Mouse (Mus musculus) spleen, adult 2 months (tissue): ENCODE measurements around the gene Cd22. TPM values are rescaled to one million over a fixed set of nuclear protein-coding genes. Genes with fewer than 3 reads are reported as not detected.
A peak's percentile ranks its signal among the peaks of the same experiment; 100 is the strongest.
"Not testable (repeated sequence)": the region's sequence is repeated elsewhere in the genome, so short reads cannot be mapped to it uniquely, and the experiment has no call there.

Experiments
- DNase-seq, 2 experiments: peaks; one replicate each; pipeline versions ENCODE4 v3.0.0 to v3.0.0-alpha.2; 2012 to 2021; ENCODE audit warnings: low spot score in 2 of 2, low read depth in 1 of 2
- H3K27ac ChIP-seq: fragments of 200-500 bp; 2 replicates; pipeline ENCODE4 v1.5.1; 2012; ENCODE audit warnings: low read length, inconsistent platforms; ENCODE audit not compliant: insufficient read depth
- H3K27me3 ChIP-seq: fragments of 200-500 bp; 2 replicates; pipeline ENCODE4 v1.6.1; 2012; ENCODE audit warnings: mild to moderate bottlenecking, moderate library complexity, low read length, inconsistent platforms; ENCODE audit not compliant: control insufficient read depth, insufficient read depth
- H3K36me3 ChIP-seq: fragments of 200-500 bp; 2 replicates; pipeline ENCODE4 v1.6.1; 2012; ENCODE audit warnings: mild to moderate bottlenecking, low read length, inconsistent platforms; ENCODE audit not compliant: control insufficient read depth, insufficient read depth
- H3K4me1 ChIP-seq: fragments of 200-500 bp; 2 replicates; pipeline ENCODE4 v1.6.1; 2011; ENCODE audit warnings: inconsistent platforms; ENCODE audit not compliant: control insufficient read depth, insufficient read depth, insufficient read length
- H3K4me3 ChIP-seq: fragments of 200-500 bp; 2 replicates; pipeline ENCODE4 v1.5.1; 2011; ENCODE audit warnings: mild to moderate bottlenecking, inconsistent platforms; ENCODE audit not compliant: insufficient read depth, insufficient read length; ENCODE audit errors: extremely low read depth
- CTCF ChIP-seq: fragments of 200-500 bp; IDR thresholded peaks from 2 replicates; pipeline ENCODE4 v1.5.1; 2011; ENCODE audit warnings: mild to moderate bottlenecking, inconsistent platforms; ENCODE audit not compliant: insufficient read depth, insufficient read length, insufficient replicate concordance; ENCODE audit errors: extremely low read depth
- POLR2A ChIP-seq: fragments of 200-500 bp; IDR thresholded peaks from 2 replicates; pipeline ENCODE4 v1.6.1; 2011; ENCODE audit warnings: low read depth, low read length, inconsistent platforms
- WGBS: fragments of 180-500 bp; shearing (Covaris S2); methylation state at CpG from one replicate; pipeline ENCODE4 v1.1.7; 2018; 5-methylcytosine and 5-hydroxymethylcytosine counted together
- polyA plus RNA-seq: library from polyadenylated mRNA; depleted of rRNA; stranded (reverse); fragments of >200 nt; gene quantifications from 2 replicates; pipeline ENCODE4 v1.2.3, GENCODE M21; 2012

Gene Cd22
- polyA plus RNA-seq, 1 experiment: 316 TPM

GRCm38 (mm10) chr7:30842092-30842491, 38.0 kb downstream of the Cd22 start:
- 15% methylated on average over 5 of the region's 5 CpGs for WGBS
- Histone ChIP-seq H3K4me1 (peaks cover 12% of the 10 kb centered on the region; the same call in 1 of the 2 replicates), H3K27ac (peak overlapping the region; percentile 84), H3K27me3 (no peaks in the 10 kb centered on the region), H3K36me3 (no peaks in the 10 kb centered on the region), H3K4me3 (no peak overlapping the region)
- TF ChIP-seq CTCF (no peak), POLR2A (no peak)
- peak in 1 of 2 experiments; percentile 78 for DNase-seq

- no peak overlapping the region for H3K4me3 ChIP-seq
- TF ChIP-seq POLR2A (no peak), CTCF (no peak)
- no peaks in the 10 kb centered on the region for H3K27me3 ChIP-seq
- DNase-seq: no peak
- H3K4me1 ChIP-seq: peaks cover 12% of the 10 kb centered on the region; the same call in 1 of the 2 replicates
- H3K27ac ChIP-seq: peak overlapping the region; percentile 44; the same call in 1 of the 2 replicates
- no peaks in the 10 kb centered on the region for H3K36me3 ChIP-seq
- 83% methylated on average over 4 of the region's 4 CpGs for WGBS
Observed at GRCm38 (mm10) chr7:30841379-30841778, 38.8 kb downstream of the Cd22 start.

GRCm38 (mm10) chr7:30840306-30840705, 39.8 kb downstream of the Cd22 start:
- DNase-seq: no peak
- WGBS: 87% methylated on average over 3 of the region's 3 CpGs
- no peaks in the 10 kb centered on the region for H3K36me3 ChIP-seq
- TF ChIP-seq CTCF (no peak), POLR2A (no peak)
- no peak overlapping the region for H3K27ac ChIP-seq
- H3K27me3 ChIP-seq: no peaks in the 10 kb centered on the region
- H3K4me3 ChIP-seq: no peak overlapping the region
- H3K4me1 ChIP-seq: peaks cover 12% of the 10 kb centered on the region; the same call in 1 of the 2 replicates

- H3K4me3 ChIP-seq: no peak overlapping the region
- TF ChIP-seq POLR2A (no peak), CTCF (no peak)
- no peaks in the 10 kb centered on the region for H3K36me3 ChIP-seq
- no peak overlapping the region for H3K27ac ChIP-seq
- no peak for DNase-seq
- H3K4me1 ChIP-seq: peaks cover 8% of the 10 kb centered on the region; the same call in 1 of the 2 replicates
- no peaks in the 10 kb centered on the region for H3K27me3 ChIP-seq
Observed at GRCm38 (mm10) chr7:30837277-30837676, 42.9 kb downstream of the Cd22 start.

GRCm38 (mm10) chr7:30832684-30833083, 47.5 kb downstream of the Cd22 start:
- not testable (repeated sequence) for H3K27me3 ChIP-seq, H3K4me3 ChIP-seq, H3K4me1 ChIP-seq, DNase-seq, H3K27ac ChIP-seq, H3K36me3 ChIP-seq
- WGBS: 8% methylated on average over 7 of the region's 11 CpGs

- 36% methylated on average over 17 of the region's 17 CpGs for WGBS
- H3K4me3 ChIP-seq: no peak overlapping the region
- no peak for DNase-seq
- peaks cover 3% of the 10 kb centered on the region; the same call in 1 of the 2 replicates for H3K4me1 ChIP-seq
- no peaks in the 10 kb centered on the region for H3K36me3 ChIP-seq
- TF ChIP-seq CTCF: no peak
- no peak for TF ChIP-seq POLR2A
- peak overlapping the region; percentile 20; the same call in 1 of the 2 replicates for H3K27ac ChIP-seq
- no peaks in the 10 kb centered on the region for H3K27me3 ChIP-seq
Observed at GRCm38 (mm10) chr7:30832261-30832660, 47.9 kb downstream of the Cd22 start.

GRCm38 (mm10) chr7:30829428-30829827, 50.7 kb downstream of the Cd22 start:
- H3K27ac ChIP-seq: peak overlapping the region; percentile 40
- H3K4me3 ChIP-seq: no peak overlapping the region
- H3K27me3 ChIP-seq: no peaks in the 10 kb centered on the region
- peaks cover 3% of the 10 kb centered on the region; the same call in 1 of the 2 replicates for H3K4me1 ChIP-seq
- TF ChIP-seq CTCF: no peak
- no peak for TF ChIP-seq POLR2A
- no peak for DNase-seq
- 64% methylated on average over 3 of the region's 3 CpGs for WGBS
- H3K36me3 ChIP-seq: no peaks in the 10 kb centered on the region

GRCm38 (mm10) chr7:30828871-30829270, 51.3 kb downstream of the Cd22 start:
- H3K4me3 ChIP-seq, DNase-seq, H3K4me1 ChIP-seq: not testable (repeated sequence)

More at GRCm38 (mm10) chr7:30828871-30829270, 51.3 kb downstream of the Cd22 start:
- not testable (repeated sequence) for H3K27me3 ChIP-seq, H3K36me3 ChIP-seq, H3K27ac ChIP-seq
